Mouse (Mus musculus) ES-Bruce4 (cell line): ENCODE measurements at regions not wholly inside any gene's neighbourhood (a gene's known extent, or its start where the extent isn't known, plus 50 kb on each side); places are given as distances from the start of the nearest gene placed in this dataset.

Experiments used
- CTCF ChIP-seq: IDR thresholded peaks from one replicate; pipeline ENCODE4 v1.8.1; 2011; ENCODE audit warnings: low read depth, low read length
- EP300 ChIP-seq: IDR thresholded peaks from 2 replicates; pipeline ENCODE4 v1.6.1; 2011; ENCODE audit warnings: low read depth, low read length; ENCODE audit not compliant: insufficient read depth
- POLR2A ChIP-seq: IDR thresholded peaks from one replicate; pipeline ENCODE4 v1.8.1; 2011; ENCODE audit warnings: low read length; ENCODE audit not compliant: insufficient read depth

GRCm38 (mm10) chr11:71390616-71391015 lies 160.1 kb upstream of the Nlrp1b start:
- no peak for TF ChIP-seq CTCF
- no peak for TF ChIP-seq POLR2A
- TF ChIP-seq EP300: no peak
